Mouse (Mus musculus): ENCODE data around the gene Gins1. TPM values are rescaled to one million over a fixed set of nuclear protein-coding genes. Genes with fewer than 3 reads are reported as not detected.
"Not testable (repeated sequence)": the region's sequence is repeated elsewhere in the genome, so short reads cannot be mapped to it uniquely, and the experiment has no call there.

Gene Gins1
- polyA plus RNA-seq, 1 experiment from 2014 or later = 50.3 TPM

GRCm38 (mm10) chr2:150904272-150904935 lies 796 bp upstream of the Gins1 start, which contains the start of gene Abhd12:
TSS of gene Abhd12 (minus strand) at chr2:150904741.
- Histone ChIP-seq H3K27me3 (replicated peaks; ENCODE audit: control insufficient read depth, insufficient read depth, low read length) (no peaks in the 10 kb centered on the region), H3K4me1 (ENCODE audit: control insufficient read depth, insufficient read depth, low read length) (peaks cover 12% of the 10 kb centered on the region), H3K36me3 (ENCODE audit: control insufficient read depth, insufficient read depth, low read length) (0 out of 2 replicates have a peak, but pooled peaks cover 7% of the 10 kb centered on the region), H3K9me3 (replicated peaks; ENCODE audit: control insufficient read depth, low read length) (no peaks in the 10 kb centered on the region), H3K4me2 (ENCODE audit: low read length) (peak within 1 kb of the TSS; percentile 79), H3K9ac (ENCODE audit: low read length) (peak within 1 kb of the TSS; percentile 94), H3K27ac (ENCODE audit: low read depth, low read length) (peak within 1 kb of the TSS; percentile 79), H3K4me3 (ENCODE audit: low read depth, low read length) (peak within 1 kb of the TSS; percentile 86)
- WGBS = under 1% methylated on average over 58 of the region's 72 CpGs
- DNase-seq (ENCODE audit: low spot score) = peak; percentile 98
- ATAC-seq = peak; percentile 98

- not testable (repeated sequence) for H3K4me1 ChIP-seq (ENCODE audit: control insufficient read depth, insufficient read depth, low read length); DNase-seq (ENCODE audit: low spot score); H3K36me3 ChIP-seq (ENCODE audit: control insufficient read depth, insufficient read depth, low read length); H3K27me3 ChIP-seq (replicated peaks; ENCODE audit: control insufficient read depth, insufficient read depth, low read length); H3K9ac ChIP-seq (ENCODE audit: low read length); H3K27ac ChIP-seq (ENCODE audit: low read depth, low read length); ATAC-seq; H3K9me3 ChIP-seq (replicated peaks; ENCODE audit: control insufficient read depth, low read length)
- Histone ChIP-seq H3K4me2 (ENCODE audit: low read length) (peak overlapping the region; percentile 58), H3K4me3 (ENCODE audit: low read depth, low read length) (peak overlapping the region; percentile 65)
- WGBS = 46% methylated on average over 6 of the region's 6 CpGs
Observed at GRCm38 (mm10) chr2:150908881-150909280, 3.7 kb downstream of the Gins1 start.

GRCm38 (mm10) chr2:150909429-150910039 lies 4.3 kb downstream of the Gins1 start:
- no peaks in the 10 kb centered on the region for H3K36me3 ChIP-seq (ENCODE audit: control insufficient read depth, insufficient read depth, low read length)
- H3K4me3 ChIP-seq (ENCODE audit: low read depth, low read length) = peak overlapping the region; percentile 65
- H3K9me3 ChIP-seq (replicated peaks; ENCODE audit: control insufficient read depth, low read length) = no peaks in the 10 kb centered on the region
- peak overlapping the region; percentile 74 for H3K9ac ChIP-seq (ENCODE audit: low read length)
- H3K4me2 ChIP-seq (ENCODE audit: low read length) = peak overlapping the region; percentile 58
- DNase-seq (ENCODE audit: low spot score) (peak; percentile 99), ATAC-seq (peak; percentile 94)
- no peaks in the 10 kb centered on the region for H3K4me1 ChIP-seq (ENCODE audit: control insufficient read depth, insufficient read depth, low read length)
- peak overlapping the region; percentile 84 for H3K27ac ChIP-seq (ENCODE audit: low read depth, low read length)
- no peaks in the 10 kb centered on the region for H3K27me3 ChIP-seq (replicated peaks; ENCODE audit: control insufficient read depth, insufficient read depth, low read length)
- WGBS = 0% methylated on average over 35 of the region's 35 CpGs

DNA sequence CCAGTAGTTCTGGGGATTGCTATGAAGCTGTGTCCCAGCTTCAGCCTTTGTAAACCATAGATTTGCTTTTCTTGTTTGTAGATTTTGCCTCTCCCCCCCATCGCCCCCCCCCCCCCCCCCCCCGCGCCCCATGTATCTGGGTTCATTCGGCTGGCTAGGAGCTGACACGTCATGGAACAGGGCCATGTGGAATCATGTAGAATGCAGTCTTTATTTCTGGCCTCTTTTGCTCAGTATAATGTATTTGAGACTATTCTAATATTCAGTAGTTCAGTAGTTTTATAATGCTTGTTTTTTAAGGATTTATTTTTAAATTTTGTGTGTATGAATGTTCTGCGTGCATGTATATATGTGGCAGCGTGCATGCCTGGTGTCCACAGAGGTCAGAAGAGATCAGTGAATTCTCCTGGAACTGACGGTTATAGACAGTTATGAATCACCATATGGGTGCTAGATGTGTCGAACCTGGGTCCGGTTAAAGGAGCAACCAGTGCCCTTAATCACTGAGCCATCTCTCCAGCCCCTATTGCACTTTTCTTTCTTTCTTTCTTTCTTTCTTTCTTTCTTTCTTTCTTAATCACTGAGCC lies 5.2 kb downstream of the Gins1 start:
- Histone ChIP-seq H3K4me1 (ENCODE audit: control insufficient read depth, insufficient read depth, low read length) (no peaks in the 10 kb centered on the region), H3K9ac (ENCODE audit: low read length) (peak overlapping the region; percentile 74; the same call in 1 of the 2 replicates), H3K27ac (ENCODE audit: low read depth, low read length) (no peak overlapping the region), H3K27me3 (replicated peaks; ENCODE audit: control insufficient read depth, insufficient read depth, low read length) (no peaks in the 10 kb centered on the region), H3K4me3 (ENCODE audit: low read depth, low read length) (peak overlapping the region; percentile 65), H3K36me3 (ENCODE audit: control insufficient read depth, insufficient read depth, low read length) (peaks cover under 1% of the 10 kb centered on the region; the same call in 1 of the 2 replicates), H3K9me3 (replicated peaks; ENCODE audit: control insufficient read depth, low read length) (no peaks in the 10 kb centered on the region), H3K4me2 (ENCODE audit: low read length) (peak overlapping the region; percentile 58)
- WGBS = 41% methylated on average over 10 of the region's 10 CpGs
- DNase-seq (ENCODE audit: low spot score) (peak; percentile 1), ATAC-seq (no peak)

DNA sequence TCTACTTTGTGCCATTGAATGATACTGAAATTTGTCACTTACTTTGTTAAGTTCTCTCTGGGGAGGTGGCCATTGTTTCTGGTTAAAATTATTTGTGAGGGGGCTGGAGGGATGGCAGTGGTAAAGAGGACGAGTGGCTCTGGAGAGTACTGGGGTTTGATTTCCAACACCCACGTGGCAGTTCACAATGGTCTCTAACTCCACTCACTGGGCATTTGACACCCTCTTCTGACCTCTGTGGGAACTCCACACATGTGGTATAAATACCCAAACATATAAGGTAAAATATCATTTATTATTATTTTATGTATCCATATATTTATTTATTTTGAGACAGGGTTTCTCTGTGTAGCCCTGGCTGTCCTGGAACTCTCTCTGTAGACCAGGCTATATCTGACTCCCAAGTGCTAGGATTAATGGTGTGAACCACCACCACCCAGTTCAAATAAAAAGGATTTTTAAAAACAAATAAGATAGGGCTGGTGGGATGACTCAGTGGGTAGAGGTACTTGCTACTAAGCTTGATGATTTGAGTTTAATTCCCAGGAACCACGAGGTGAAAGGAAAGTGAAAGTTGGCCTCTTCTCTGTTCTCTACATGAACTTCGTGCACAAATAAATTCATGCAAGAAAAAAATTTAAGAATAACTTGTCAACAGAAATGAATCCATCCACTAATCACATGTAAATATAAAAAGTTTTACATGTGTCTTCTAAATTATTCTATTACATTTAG lies 9.7 kb downstream of the Gins1 start:
- Histone ChIP-seq H3K27me3 (replicated peaks; ENCODE audit: control insufficient read depth, insufficient read depth, low read length) (no peaks in the 10 kb centered on the region), H3K4me2 (ENCODE audit: low read length) (no peak overlapping the region), H3K27ac (ENCODE audit: low read depth, low read length) (no peak overlapping the region), H3K36me3 (ENCODE audit: control insufficient read depth, insufficient read depth, low read length) (peaks cover 24% of the 10 kb centered on the region), H3K4me3 (ENCODE audit: low read depth, low read length) (no peak overlapping the region), H3K4me1 (ENCODE audit: control insufficient read depth, insufficient read depth, low read length) (no peaks in the 10 kb centered on the region), H3K9me3 (replicated peaks; ENCODE audit: control insufficient read depth, low read length) (no peaks in the 10 kb centered on the region), H3K9ac (ENCODE audit: low read length) (no peak overlapping the region)
- DNase-seq (ENCODE audit: low spot score) = no peak
- 82% methylated on average over 4 of the region's 4 CpGs for WGBS
- ATAC-seq = no peak

GRCm38 (mm10) chr2:150915786-150916185 lies 10.6 kb downstream of the Gins1 start:
- 91% methylated on average over 5 of the region's 5 CpGs for WGBS
- H3K4me2 ChIP-seq (ENCODE audit: low read length) = no peak overlapping the region
- H3K9me3 ChIP-seq (replicated peaks; ENCODE audit: control insufficient read depth, low read length) = no peaks in the 10 kb centered on the region
- no peaks in the 10 kb centered on the region for H3K4me1 ChIP-seq (ENCODE audit: control insufficient read depth, insufficient read depth, low read length)
- no peak overlapping the region for H3K4me3 ChIP-seq (ENCODE audit: low read depth, low read length)
- no peak overlapping the region for H3K27ac ChIP-seq (ENCODE audit: low read depth, low read length)
- no peak for ATAC-seq
- H3K9ac ChIP-seq (ENCODE audit: low read length) = no peak overlapping the region
- H3K36me3 ChIP-seq (ENCODE audit: control insufficient read depth, insufficient read depth, low read length) = peaks cover 26% of the 10 kb centered on the region
- no peak for DNase-seq (ENCODE audit: low spot score)
- no peaks in the 10 kb centered on the region for H3K27me3 ChIP-seq (replicated peaks; ENCODE audit: control insufficient read depth, insufficient read depth, low read length)

GRCm38 (mm10) chr2:150918720-150919119 lies 13.5 kb downstream of the Gins1 start:
- peaks cover 27% of the 10 kb centered on the region for H3K36me3 ChIP-seq (ENCODE audit: control insufficient read depth, insufficient read depth, low read length)
- H3K4me2 ChIP-seq (ENCODE audit: low read length) = no peak overlapping the region
- WGBS = 95% methylated on average over 3 of the region's 3 CpGs

DNA sequence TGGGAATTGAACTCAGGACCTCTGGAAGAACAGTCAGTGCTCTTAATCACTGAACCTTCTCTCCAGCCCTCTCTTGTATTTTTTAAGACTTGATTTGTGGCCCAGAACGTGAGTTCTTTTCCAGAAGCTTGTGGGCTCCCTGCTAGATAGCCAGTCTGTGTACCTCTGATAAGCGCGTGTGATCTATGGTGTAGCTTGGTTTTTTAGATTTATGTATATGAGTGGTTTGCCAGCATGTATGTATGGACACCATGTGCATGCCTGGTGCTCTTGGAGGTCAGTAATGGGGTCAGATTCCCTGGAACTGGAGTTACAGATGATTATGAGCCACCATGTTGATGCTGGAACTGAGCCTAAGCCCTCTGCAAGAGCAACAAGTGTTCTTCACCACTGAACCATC lies 15.3 kb downstream of the Gins1 start:
- Histone ChIP-seq H3K9me3 (replicated peaks; ENCODE audit: control insufficient read depth, low read length) (no peaks in the 10 kb centered on the region), H3K27me3 (replicated peaks; ENCODE audit: control insufficient read depth, insufficient read depth, low read length) (no peaks in the 10 kb centered on the region), H3K4me1 (ENCODE audit: control insufficient read depth, insufficient read depth, low read length) (no peaks in the 10 kb centered on the region), H3K36me3 (ENCODE audit: control insufficient read depth, insufficient read depth, low read length) (peaks cover 33% of the 10 kb centered on the region), H3K4me3 (ENCODE audit: low read depth, low read length) (no peak overlapping the region), H3K4me2 (ENCODE audit: low read length) (no peak overlapping the region), H3K9ac (ENCODE audit: low read length) (no peak overlapping the region), H3K27ac (ENCODE audit: low read depth, low read length) (no peak overlapping the region)
- ATAC-seq (no peak), DNase-seq (ENCODE audit: low spot score) (no peak)
- WGBS = 96% methylated on average over 3 of the region's 3 CpGs

More at GRCm38 (mm10) chr2:150918720-150919119, 13.5 kb downstream of the Gins1 start:
- DNase-seq (ENCODE audit: low spot score) (no peak), ATAC-seq (no peak)
- no peaks in the 10 kb centered on the region for H3K4me1 ChIP-seq (ENCODE audit: control insufficient read depth, insufficient read depth, low read length)
- H3K9me3 ChIP-seq (replicated peaks; ENCODE audit: control insufficient read depth, low read length) = no peaks in the 10 kb centered on the region
- no peak overlapping the region for H3K4me3 ChIP-seq (ENCODE audit: low read depth, low read length)
- no peaks in the 10 kb centered on the region for H3K27me3 ChIP-seq (replicated peaks; ENCODE audit: control insufficient read depth, insufficient read depth, low read length)
- H3K27ac ChIP-seq (ENCODE audit: low read depth, low read length) = no peak overlapping the region
- H3K9ac ChIP-seq (ENCODE audit: low read length) = no peak overlapping the region
